Mouse (Mus musculus): ENCODE data around the gene Gm7942.
"Not testable (repeated sequence)": the region's sequence is repeated elsewhere in the genome, so short reads cannot be mapped to it uniquely, and the experiment has no call there.

Gene Gm7942

GRCm38 (mm10) chr5:95106638-95107037 lies at the start of gene Gm7942:
Gene Gm7942 (plus strand): TSS chr5:95106938.
- not testable (repeated sequence) for DNase-seq (ENCODE audit: low read depth)

All from NIH3T3 (cell line).